Mouse (Mus musculus) layer of hippocampus, postnatal 14 days (tissue): ENCODE measurements at regions not wholly inside any gene's neighbourhood (a gene's known extent, or its start where the extent isn't known, plus 50 kb on each side); places are given as distances from the start of the nearest gene placed in this dataset.

ENCODE experiments used
- DNase-seq, 2 experiments: peaks; one replicate each; pipeline ENCODE4 v3.0.0; 2021 to 2022; ENCODE audit warnings: low spot score in 2 of 2, mixed read lengths in 1 of 2

- no peak for DNase-seq
These were observed 116.8 kb downstream of the Faxc start for GRCm38 (mm10) chr4:22047730-22048455.

DNA sequence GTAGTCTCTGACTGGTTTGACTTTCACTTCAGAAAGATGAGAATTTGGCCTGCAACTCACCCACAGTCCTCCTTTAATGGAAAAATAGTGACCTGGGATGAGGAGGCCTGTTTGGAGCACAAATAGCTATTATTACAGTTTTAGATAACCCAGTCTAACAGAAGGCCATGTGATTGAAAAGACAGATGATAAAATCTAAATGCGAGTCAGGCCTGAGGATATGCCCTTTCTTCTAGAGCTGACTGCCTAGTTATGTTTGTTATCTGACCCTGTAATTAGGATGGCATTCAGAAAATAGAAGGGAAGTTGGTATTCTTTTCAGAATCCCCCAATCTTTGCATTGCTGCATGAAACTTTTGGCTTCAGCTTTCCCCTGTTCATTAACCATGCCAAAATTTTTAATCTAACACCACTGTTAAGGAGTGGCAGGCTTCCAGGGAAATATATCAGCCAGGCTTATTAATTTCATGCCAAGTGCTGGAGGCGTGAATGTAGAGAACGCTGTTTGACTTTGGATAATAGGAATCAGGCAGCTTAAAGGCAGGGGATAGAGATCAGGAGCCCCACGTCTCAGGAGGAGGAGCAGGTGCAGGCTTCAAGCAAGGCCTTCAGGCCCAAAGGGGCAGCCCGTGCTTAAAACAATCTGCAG lies 135.8 kb downstream of the Faxc start:
- DNase-seq = peak; percentile 12 to 72

DNA sequence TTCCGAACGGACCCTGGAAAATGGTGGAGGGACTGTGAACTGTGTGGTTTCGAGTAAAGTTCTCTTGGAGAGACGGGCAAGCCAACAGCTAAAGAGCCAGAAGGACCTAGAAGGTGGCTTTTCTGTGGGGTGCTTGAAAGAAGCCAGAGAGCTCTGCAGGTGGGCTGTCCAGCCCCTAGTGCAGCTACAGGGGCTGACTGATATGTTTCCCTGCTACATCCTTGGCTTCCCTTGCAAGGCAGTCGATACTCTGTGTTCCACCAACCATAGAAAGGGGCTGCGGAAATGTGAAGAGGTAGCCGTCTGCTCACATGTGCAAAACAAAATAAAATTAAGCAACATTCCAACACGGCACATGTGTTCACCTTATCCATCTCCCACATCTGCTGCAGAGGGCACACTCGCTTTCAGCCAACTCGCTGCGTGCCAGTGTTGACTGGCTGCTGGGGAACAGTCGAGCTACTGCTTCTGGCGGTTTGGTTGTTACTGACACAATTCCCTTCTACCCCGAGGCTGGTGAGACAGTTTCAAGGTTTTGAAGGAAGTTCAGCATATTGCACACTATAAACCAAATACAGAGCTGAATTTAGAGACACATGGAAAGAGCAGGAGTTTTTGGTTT lies 136.7 kb downstream of the Faxc start:
- peak in 1 of 2 experiments; percentile 9 for DNase-seq

- DNase-seq = no peak
These were observed 157.2 kb downstream of the Faxc start for GRCm38 (mm10) chr4:22088209-22088787.

DNA sequence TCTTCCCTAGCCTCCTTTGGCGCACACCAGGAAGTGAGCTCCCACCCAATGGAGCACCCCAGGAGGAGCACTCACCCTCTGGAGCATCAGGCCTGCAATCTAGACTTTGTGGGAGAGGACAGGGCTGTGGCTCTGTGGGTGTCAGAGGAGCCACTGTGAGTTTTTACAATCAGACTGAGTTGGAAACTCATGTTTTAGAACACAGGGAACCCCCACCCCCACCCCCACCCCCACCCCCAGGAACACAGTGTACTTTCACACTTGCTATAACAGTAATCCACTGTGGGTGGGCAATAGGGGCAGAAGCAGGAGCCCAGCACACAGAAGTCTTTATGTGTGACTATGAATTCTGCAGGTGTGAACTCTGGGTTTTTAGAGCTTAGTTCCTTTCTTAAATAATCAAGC lies 158.5 kb downstream of the Faxc start:
- no peak for DNase-seq

DNA sequence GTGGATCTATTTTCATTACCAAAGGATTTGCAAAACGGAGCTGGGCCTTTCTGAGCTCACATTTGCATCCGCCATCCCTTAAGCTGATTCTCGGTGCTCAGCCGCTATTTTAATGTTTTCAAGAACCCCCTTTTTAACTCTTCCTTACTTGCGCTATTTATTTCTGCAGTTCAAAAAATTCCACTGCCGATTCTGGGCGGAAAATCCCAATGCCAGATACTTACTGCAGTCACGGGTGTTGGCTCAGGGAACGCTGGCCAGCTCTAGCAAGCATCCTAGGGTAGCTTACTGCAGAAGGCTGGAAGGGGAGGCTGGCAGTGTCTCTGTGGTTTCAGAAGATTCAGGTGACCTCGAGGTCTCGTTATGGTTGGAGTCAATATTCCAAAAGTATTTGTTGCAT lies 159.4 kb downstream of the Faxc start:
- no peak for DNase-seq

DNA sequence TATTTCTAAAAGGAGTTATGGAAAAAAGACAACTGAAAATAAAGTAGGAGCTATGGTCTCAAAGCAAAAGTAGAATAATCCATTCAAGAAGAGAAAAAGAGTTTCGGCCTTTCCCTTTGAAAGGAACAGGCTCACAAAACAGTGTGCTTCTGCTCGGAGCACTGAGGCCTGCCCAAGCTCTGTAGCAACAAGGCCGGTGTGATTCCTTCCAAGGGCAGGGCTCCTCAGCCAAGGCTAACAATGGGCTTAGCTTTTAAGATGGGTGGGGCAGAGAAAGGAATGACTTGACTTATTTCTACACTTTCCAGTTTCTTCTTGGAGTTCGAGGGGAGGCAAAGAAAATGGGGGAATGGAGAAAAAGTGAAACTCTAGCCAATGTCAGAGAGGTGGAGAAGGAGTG lies 161.4 kb downstream of the Faxc start:
- no peak for DNase-seq

DNA sequence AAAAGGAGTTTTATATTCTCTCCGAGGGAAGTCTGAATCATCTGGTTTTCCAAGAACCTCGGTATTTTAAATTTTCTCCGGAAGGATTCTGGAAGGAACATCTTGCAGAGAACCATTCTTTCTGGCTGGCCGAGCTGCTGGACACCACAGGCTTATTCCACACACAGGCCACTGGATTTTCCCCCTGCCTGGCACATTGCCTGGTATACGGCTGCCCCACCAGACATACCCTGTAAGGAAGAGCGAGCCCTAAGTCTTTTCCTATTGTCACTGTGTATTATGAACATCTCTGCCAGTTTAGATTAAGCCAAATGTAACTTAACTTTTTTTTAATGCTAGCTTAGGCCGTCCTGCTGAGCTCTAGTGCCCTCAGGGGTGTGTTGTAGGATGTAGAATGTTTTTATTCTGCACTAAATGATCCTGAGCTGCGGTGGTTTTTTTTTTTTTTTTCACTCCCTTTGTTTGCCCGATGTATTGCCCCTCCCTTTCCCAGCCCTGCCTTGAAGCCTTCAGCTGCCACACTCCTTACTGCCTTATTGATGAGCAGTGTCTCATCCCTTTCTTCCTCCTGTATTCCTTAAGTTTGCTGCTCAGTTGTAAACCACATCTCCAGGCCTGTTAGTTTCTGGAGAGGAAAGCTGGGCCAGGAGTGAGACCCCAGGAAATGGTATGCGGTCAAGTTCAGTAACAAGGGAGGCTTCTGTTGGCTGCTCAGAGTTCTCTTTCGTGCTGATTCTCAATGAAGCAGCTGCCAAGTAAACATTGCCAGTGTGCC lies 164.3 kb downstream of the Faxc start:
- DNase-seq = no peak

- no peak for DNase-seq
These were observed 167.5 kb downstream of the Faxc start for GRCm38 (mm10) chr4:22098605-22099004.

DNA sequence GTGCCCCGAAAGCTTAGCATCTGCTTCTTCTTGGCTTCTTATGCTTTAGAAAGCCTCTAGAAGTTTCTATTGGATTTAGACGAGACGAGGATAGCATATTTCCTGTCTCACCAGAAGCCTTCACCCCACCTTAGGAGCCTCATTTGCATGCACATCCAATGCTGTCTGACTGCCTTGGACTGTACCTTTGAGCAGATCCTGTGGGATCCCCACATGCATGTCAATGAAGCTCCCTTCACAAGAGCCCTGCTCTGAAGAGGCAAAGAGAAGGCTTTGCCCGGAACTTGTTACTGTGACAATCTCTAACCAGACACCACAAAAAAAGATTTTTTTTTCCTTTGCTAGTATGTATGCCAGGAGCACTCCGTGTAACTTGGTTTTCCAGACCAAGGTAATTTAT lies 171.3 kb downstream of the Faxc start:
- DNase-seq = peak in 1 of 2 experiments; percentile 49

DNA sequence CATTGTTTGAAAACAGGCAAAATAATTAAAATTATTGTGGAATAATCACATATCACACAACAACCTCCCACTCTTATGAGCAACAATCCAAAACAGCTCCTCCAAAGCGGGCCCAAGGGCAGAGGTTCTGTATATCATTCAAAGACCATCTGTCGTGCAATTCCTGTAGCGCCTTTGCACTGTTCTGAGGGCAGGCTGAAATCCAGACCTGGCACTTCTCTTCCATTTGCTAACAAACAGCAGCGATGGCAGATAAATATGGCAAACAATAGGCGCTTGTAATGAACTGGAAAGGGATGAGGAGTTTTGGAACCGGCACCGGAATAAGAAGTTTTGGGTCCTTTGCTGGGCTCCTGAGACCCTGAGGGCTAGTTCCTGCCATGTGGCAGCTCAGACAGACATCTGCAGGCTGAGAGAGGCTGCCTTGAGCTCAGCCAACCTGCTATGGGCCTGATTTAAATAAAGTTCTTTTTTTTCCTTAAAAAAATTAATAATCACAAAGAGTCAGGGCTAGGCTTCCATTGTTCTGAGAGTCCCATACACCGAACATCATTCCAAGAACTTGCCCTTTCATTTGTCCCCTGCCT lies 172.0 kb downstream of the Faxc start:
- DNase-seq = peak; percentile 34 to 71

GRCm38 (mm10) chr4:22106883-22107282 lies 175.8 kb downstream of the Faxc start:
- peak; percentile 35 to 57 for DNase-seq

DNA sequence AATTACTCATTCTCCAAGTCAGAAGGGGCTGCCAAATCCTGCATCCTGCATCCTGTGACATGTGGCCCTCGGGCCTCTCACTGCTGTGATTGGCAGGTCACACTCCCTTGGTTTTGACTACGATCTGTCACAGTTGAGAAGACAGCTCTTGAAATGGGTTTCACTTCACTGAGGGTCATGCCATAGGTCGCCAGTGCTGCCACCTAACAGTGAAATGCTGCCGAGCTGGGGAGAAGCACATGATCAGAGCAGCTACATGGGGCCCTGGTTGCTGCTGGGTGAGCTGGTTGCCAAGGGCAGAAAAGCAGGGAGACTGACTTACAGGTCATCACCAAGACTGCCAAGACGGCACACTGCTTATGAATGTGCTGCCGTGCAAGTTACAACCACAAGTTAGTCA lies 178.3 kb downstream of the Faxc start:
- DNase-seq = no peak

- DNase-seq = no peak
These were observed 179.3 kb downstream of the Faxc start for GRCm38 (mm10) chr4:22110400-22110799.

- no peak for DNase-seq
These were observed 181.1 kb downstream of the Faxc start for GRCm38 (mm10) chr4:22112209-22112608.

- no peak for DNase-seq
These were observed 183.3 kb downstream of the Faxc start for GRCm38 (mm10) chr4:22114451-22114850.

- no peak for DNase-seq
These were observed 188.7 kb downstream of the Faxc start for GRCm38 (mm10) chr4:22119877-22120276.

- no peak for DNase-seq
These were observed 189.8 kb downstream of the Faxc start for GRCm38 (mm10) chr4:22120953-22121352.

DNA sequence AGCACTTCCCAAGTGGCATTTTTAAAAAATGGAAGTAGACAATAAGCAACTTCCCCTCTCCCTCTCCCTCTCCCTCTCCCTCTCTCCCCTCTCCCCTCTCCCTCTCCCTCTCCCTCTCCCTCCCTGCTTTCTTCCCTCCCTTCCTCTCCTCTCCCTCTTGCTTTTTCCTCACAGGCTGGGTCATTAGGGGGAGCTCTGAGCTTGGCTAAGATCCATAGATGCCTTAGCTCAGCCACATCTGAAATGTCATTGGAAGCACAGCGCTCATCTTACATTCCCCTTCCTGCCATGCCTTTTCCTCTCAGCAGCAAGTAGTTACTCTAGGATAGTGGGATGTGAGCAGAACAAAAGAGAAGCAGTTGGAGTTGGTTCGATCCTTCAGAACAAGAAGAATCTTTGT lies 190.3 kb downstream of the Faxc start:
- no peak for DNase-seq

GRCm38 (mm10) chr4:22124836-22125235 lies 193.7 kb downstream of the Faxc start:
- no peak for DNase-seq

DNA sequence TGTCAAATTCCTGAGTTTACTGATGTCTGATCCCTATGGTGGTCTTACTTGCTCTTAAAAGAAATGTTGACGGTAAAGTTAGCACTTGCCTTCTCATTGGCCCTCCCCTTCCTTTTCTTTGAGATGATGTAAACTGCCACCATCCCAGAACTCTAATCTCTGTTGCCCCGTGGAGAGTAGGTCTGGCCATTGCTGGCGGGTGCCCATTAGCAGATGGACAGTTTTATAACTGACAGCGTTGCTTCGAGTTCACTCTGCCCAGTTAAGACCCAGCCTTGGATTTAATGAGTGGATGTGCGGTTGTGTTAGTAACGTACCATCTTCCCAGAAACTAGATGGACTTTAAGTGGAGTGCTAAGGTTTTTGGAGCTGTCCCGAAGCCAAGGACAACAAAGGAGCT lies 199.4 kb downstream of the Faxc start:
- DNase-seq = no peak
